Mouse (Mus musculus): ENCODE results near the gene Slc13a2. TPM values are rescaled to one million over a fixed set of nuclear protein-coding genes. Genes with fewer than 3 reads are reported as not detected.

The Slc13a2 gene
- total and polyA plus RNA-seq, 2 experiments from 2014 or later = 0.10 TPM; not detected in 1

DNA sequence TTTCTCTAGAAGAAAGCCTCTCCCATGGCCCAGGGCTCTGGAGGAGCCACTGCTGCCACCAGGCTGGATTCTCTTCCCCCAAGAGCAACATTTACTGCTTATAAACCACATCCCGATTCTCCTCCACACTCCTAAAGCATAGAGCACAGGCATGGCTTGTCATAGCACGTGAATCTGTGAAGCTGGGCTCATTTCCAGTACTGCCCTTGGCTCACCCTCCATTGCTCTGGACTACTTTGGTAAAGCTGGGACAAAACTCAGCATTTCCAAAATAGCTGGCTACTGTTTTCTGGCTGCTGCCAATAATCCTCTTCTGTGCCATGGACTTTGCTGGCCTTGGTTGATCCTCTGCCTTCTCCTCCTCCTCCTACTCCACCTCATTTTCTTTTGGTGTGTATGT, 2.3 kb upstream of the Slc13a2 start:
- no peak for ATAC-seq
- Histone ChIP-seq H3K27me3 (ENCODE audit: insufficient read depth, low read length) (no peaks in the 10 kb centered on the region), H3K9me3 (ENCODE audit: low read length) (no peaks in the 10 kb centered on the region), H3K36me3 (ENCODE audit: insufficient read depth, low read length) (no peaks in the 10 kb centered on the region), H3K9ac (replicated peaks; ENCODE audit: low read length) (no peak overlapping the region), H3K4me3 (ENCODE audit: low read length) (no peak overlapping the region), H3K4me1 (ENCODE audit: insufficient read depth, low read length) (no peaks in the 10 kb centered on the region), H3K27ac (no peak overlapping the region), H3K4me2 (ENCODE audit: low read depth, low read length) (no peak overlapping the region)
- no peak for TF ChIP-seq CTCF (IDR thresholded peaks at IDR 0.05; ENCODE audit: low read depth)
- DNase-seq (ENCODE audit: low spot score) = peak; percentile 34
- WGBS = 48% methylated on average over 2 of the region's 2 CpGs

DNA sequence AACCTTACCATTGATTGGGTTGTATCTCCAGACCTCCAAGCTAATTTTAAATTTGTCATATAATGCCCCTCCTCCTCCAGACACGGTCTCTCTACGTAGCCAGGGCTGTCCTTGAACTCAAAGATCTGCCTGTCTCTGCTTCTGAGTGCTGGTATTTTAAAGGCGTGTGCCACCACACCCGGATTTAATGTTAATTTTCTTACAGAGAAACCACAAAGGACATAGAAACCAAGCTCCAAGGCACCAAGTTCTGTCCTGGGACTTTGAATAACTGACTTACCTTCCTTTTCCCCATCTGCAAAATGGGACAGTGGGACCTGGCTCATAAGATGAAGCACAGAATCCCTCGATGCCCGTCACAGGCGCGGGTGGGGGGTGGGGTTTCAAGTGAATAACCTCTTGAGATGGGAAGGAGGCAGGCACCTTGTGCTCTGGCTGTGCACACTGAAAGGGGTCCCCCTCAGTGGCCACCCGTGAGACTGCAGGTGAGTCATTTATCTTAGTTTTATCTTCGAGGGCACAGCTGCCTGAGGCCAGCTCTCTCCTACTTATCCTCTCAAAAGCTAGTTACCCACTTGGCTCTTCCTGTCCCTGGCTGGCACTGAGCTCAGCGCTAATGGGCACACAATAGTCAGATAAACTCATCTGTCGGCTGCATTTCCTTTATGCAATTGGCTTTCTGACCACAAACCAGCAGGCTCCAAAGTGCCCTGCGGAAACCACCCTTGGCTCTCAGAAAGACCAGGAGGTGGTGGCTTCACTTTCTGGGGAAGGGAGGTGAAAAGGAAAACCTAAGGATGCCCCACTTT, 612 bp downstream of the Slc13a2 start:
- WGBS = 63% methylated on average over 13 of the region's 13 CpGs
- Histone ChIP-seq H3K4me3 (ENCODE audit: low read length) (no peak overlapping the region), H3K27ac (no peak overlapping the region), H3K9ac (replicated peaks; ENCODE audit: low read length) (no peak overlapping the region), H3K4me2 (ENCODE audit: low read depth, low read length) (no peak overlapping the region), H3K4me1 (ENCODE audit: insufficient read depth, low read length) (no peaks in the 10 kb centered on the region), H3K9me3 (ENCODE audit: low read length) (no peaks in the 10 kb centered on the region), H3K27me3 (ENCODE audit: insufficient read depth, low read length) (no peaks in the 10 kb centered on the region), H3K36me3 (ENCODE audit: insufficient read depth, low read length) (no peaks in the 10 kb centered on the region)
- no peak for DNase-seq (ENCODE audit: low spot score)
- no peak for ATAC-seq
- TF ChIP-seq CTCF (IDR thresholded peaks at IDR 0.05; ENCODE audit: low read depth) = no peak

DNA sequence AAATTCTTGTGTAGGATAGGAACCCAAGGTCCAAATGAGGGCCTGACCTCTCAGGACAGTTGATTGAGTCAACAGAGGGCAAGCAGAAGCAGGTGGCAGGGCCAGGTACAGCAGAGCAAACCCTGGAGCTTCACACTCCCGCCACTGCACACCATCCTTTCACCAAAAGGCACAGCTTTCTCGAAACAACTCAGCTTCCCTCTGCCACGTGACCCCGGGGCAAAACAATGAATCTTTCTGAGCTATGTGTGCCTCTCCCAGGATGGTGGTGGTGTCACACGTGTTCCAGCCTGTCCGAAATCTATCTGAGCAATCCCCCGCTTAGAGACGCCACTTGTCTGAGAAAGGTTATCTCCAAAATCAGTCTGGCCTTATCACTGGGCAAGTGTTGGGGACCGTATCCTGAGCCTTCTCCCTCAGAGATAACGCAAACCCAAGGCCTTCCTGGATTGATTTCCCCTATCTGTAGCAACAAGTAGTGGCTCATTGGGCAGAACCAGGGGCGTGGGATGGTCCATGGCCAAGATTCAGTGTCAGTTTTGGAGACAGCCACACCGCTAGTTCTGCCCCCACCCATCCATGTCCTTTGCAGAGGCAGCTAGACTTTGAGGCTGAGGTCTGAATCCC, 1.6 kb downstream of the Slc13a2 start:
- WGBS = 76% methylated on average over 12 of the region's 12 CpGs
- Histone ChIP-seq H3K4me1 (ENCODE audit: insufficient read depth, low read length) (no peaks in the 10 kb centered on the region), H3K9me3 (ENCODE audit: low read length) (no peaks in the 10 kb centered on the region), H3K36me3 (ENCODE audit: insufficient read depth, low read length) (no peaks in the 10 kb centered on the region), H3K27ac (no peak overlapping the region), H3K4me2 (ENCODE audit: low read depth, low read length) (no peak overlapping the region), H3K27me3 (ENCODE audit: insufficient read depth, low read length) (no peaks in the 10 kb centered on the region), H3K9ac (replicated peaks; ENCODE audit: low read length) (no peak overlapping the region), H3K4me3 (ENCODE audit: low read length) (no peak overlapping the region)
- ATAC-seq = no peak
- no peak for TF ChIP-seq CTCF (IDR thresholded peaks at IDR 0.05; ENCODE audit: low read depth)
- no peak for DNase-seq (ENCODE audit: low spot score)

DNA sequence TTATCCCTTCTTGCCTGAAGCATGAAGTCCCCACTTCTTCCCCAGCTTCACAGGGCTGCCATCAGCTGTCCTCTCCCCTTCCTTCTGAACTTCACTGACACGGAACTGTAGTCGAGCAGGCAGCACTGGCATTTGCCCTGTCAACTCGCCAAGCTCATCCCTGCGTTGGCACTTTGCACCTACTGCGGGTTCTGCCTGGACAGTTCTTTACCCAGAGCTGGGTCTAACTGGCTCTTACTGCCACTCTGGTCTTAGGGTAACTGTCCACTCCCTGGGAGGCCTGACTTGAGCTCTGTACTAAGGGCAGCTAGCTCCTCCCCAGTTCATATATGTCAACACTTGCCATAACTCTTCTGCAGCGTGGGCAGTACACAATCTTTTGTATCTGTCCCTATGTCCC, 5.2 kb downstream of the Slc13a2 start:
- Histone ChIP-seq H3K4me3 (ENCODE audit: low read length) (no peak overlapping the region), H3K4me2 (ENCODE audit: low read depth, low read length) (no peak overlapping the region), H3K9ac (replicated peaks; ENCODE audit: low read length) (no peak overlapping the region), H3K9me3 (ENCODE audit: low read length) (no peaks in the 10 kb centered on the region), H3K27ac (no peak overlapping the region), H3K36me3 (ENCODE audit: insufficient read depth, low read length) (no peaks in the 10 kb centered on the region), H3K27me3 (ENCODE audit: insufficient read depth, low read length) (no peaks in the 10 kb centered on the region), H3K4me1 (ENCODE audit: insufficient read depth, low read length) (no peaks in the 10 kb centered on the region)
- no peak for ATAC-seq
- no peak for DNase-seq (ENCODE audit: low spot score)
- no peak for TF ChIP-seq CTCF (IDR thresholded peaks at IDR 0.05; ENCODE audit: low read depth)
- WGBS = 72% methylated on average over 6 of the region's 6 CpGs

DNA sequence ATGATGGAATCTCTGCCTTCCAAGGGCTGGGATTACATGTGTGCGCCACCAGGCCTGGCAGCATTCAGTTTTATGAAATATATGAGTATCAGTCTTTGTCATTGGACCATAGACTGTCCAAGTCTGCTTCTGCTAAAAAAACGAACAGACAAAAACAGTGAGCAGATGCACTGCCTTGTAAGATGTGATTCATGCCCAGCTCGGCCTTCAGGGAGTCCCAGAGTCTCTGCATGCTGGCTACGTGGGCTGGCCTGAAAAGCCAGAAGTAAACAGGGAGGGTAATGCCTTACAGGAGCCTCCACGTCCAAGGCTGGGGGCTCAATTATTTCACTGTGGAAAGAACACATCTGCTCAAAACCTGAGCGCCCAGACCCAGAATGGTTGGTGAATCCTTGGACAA, 9.2 kb downstream of the Slc13a2 start:
- Histone ChIP-seq H3K4me3 (ENCODE audit: low read length) (no peak overlapping the region), H3K36me3 (ENCODE audit: insufficient read depth, low read length) (no peaks in the 10 kb centered on the region), H3K4me1 (ENCODE audit: insufficient read depth, low read length) (no peaks in the 10 kb centered on the region), H3K27me3 (ENCODE audit: insufficient read depth, low read length) (no peaks in the 10 kb centered on the region), H3K9ac (replicated peaks; ENCODE audit: low read length) (no peak overlapping the region), H3K4me2 (ENCODE audit: low read depth, low read length) (no peak overlapping the region), H3K27ac (no peak overlapping the region), H3K9me3 (ENCODE audit: low read length) (no peaks in the 10 kb centered on the region)
- WGBS = 58% methylated on average over 6 of the region's 6 CpGs
- DNase-seq (ENCODE audit: low spot score) (no peak), ATAC-seq (no peak)
- TF ChIP-seq CTCF (IDR thresholded peaks at IDR 0.05; ENCODE audit: low read depth) = no peak

DNA sequence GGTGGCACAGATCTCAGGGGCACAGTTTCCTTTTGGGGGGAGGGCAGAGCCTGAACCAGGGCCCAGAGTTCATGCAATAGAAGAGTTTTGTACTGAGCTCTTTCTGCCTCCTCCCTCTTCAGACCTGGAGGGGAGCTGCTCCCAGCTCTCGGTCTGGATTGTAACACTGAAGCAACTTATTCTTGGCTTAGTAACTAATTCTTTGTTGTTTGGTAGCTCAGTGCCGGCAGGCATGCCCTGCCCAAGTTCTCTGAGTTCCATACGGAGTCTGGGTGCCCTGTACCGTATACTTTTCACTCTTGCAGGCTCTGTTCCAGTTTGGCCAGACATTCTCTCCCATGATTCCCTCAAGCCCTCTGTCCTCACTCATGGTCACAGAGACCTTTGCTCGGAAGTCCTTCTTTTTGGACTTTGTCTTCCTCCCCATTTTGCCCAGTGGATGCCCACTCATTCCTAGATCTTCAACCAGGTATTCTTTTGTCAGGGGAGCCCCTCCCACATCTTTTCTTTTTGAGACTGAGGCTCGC, 9.6 kb downstream of the Slc13a2 start:
- TF ChIP-seq CTCF (IDR thresholded peaks at IDR 0.05; ENCODE audit: low read depth) = no peak
- no peak overlapping the region for H3K4me3 ChIP-seq (ENCODE audit: low read length)
- 55% methylated on average over 6 of the region's 6 CpGs for WGBS
- no peaks in the 10 kb centered on the region for H3K9me3 ChIP-seq (ENCODE audit: low read length)
- no peak overlapping the region for H3K9ac ChIP-seq (replicated peaks; ENCODE audit: low read length)
- H3K4me2 ChIP-seq (ENCODE audit: low read depth, low read length) = no peak overlapping the region
- peak overlapping the region; percentile 41; the same call in 1 of the 2 replicates for H3K27ac ChIP-seq
- ATAC-seq (peak; percentile 35; the same call in 1 of the 2 replicates), DNase-seq (ENCODE audit: low spot score) (no peak)
- H3K36me3 ChIP-seq (ENCODE audit: insufficient read depth, low read length) = no peaks in the 10 kb centered on the region
- no peaks in the 10 kb centered on the region for H3K27me3 ChIP-seq (ENCODE audit: insufficient read depth, low read length)
- no peaks in the 10 kb centered on the region for H3K4me1 ChIP-seq (ENCODE audit: insufficient read depth, low read length)
